Mouse (Mus musculus): Measurements from ENCODE around the gene Mxra7. TPM values are rescaled to one million over a fixed set of nuclear protein-coding genes. Genes with fewer than 3 reads are reported as not detected.
"Not testable (repeated sequence)": the region's sequence is repeated elsewhere in the genome, so short reads cannot be mapped to it uniquely, and the experiment has no call there.

Gene Mxra7
- polyA plus RNA-seq, 1 experiment from 2014 or later = 12.4 TPM

- H3K4me2 ChIP-seq (ENCODE audit: low read depth, severe bottlenecking) = peak overlapping the region; percentile 81
- WGBS = 64% methylated on average over 4 of the region's 4 CpGs
- no peak overlapping the region for H3K9ac ChIP-seq (ENCODE audit: low read length)
- no peak overlapping the region for H3K27ac ChIP-seq (replicated peaks; ENCODE audit: low read depth, low read length)
- DNase-seq (ENCODE audit: low spot score) (no peak), ATAC-seq (ENCODE audit: insufficient number of reproducible peaks, low FRiP score, low TSS enrichment, low read depth) (no peak)
- H3K9me3 ChIP-seq (ENCODE audit: control insufficient read depth, low read length) = no peaks in the 10 kb centered on the region
- no peaks in the 10 kb centered on the region for H3K27me3 ChIP-seq (ENCODE audit: control insufficient read depth, insufficient read depth, low read length)
- no peak overlapping the region for H3K4me3 ChIP-seq (ENCODE audit: low read depth, low read length)
- peaks cover 9% of the 10 kb centered on the region for H3K36me3 ChIP-seq (ENCODE audit: control insufficient read depth, insufficient read depth, low read length)
- peaks cover 8% of the 10 kb centered on the region; the same call in 1 of the 2 replicates for H3K4me1 ChIP-seq (ENCODE audit: control insufficient read depth, insufficient read depth, low read length)
Observed at GRCm38 (mm10) chr11:116850085-116850484, 22.2 kb upstream of the Mxra7 start.

- ATAC-seq (ENCODE audit: insufficient number of reproducible peaks, low FRiP score, low TSS enrichment, low read depth) (no peak), DNase-seq (ENCODE audit: low spot score) (no peak)
- Histone ChIP-seq H3K27ac (replicated peaks; ENCODE audit: low read depth, low read length) (no peak overlapping the region), H3K36me3 (ENCODE audit: control insufficient read depth, insufficient read depth, low read length) (peaks cover 9% of the 10 kb centered on the region), H3K9me3 (ENCODE audit: control insufficient read depth, low read length) (no peaks in the 10 kb centered on the region), H3K4me3 (ENCODE audit: low read depth, low read length) (no peak overlapping the region), H3K4me2 (ENCODE audit: low read depth, severe bottlenecking) (no peak overlapping the region), H3K27me3 (ENCODE audit: control insufficient read depth, insufficient read depth, low read length) (no peaks in the 10 kb centered on the region), H3K4me1 (ENCODE audit: control insufficient read depth, insufficient read depth, low read length) (peaks cover 6% of the 10 kb centered on the region; the same call in 1 of the 2 replicates), H3K9ac (ENCODE audit: low read length) (no peak overlapping the region)
Observed at GRCm38 (mm10) chr11:116849587-116849986, 21.7 kb upstream of the Mxra7 start.

GRCm38 (mm10) chr11:116848877-116849178 lies 21.0 kb upstream of the Mxra7 start:
- not testable (repeated sequence) for H3K9ac ChIP-seq (ENCODE audit: low read length); H3K27ac ChIP-seq (replicated peaks; ENCODE audit: low read depth, low read length); H3K27me3 ChIP-seq (ENCODE audit: control insufficient read depth, insufficient read depth, low read length); H3K4me3 ChIP-seq (ENCODE audit: low read depth, low read length); H3K4me2 ChIP-seq (ENCODE audit: low read depth, severe bottlenecking); ATAC-seq (ENCODE audit: insufficient number of reproducible peaks, low FRiP score, low TSS enrichment, low read depth); H3K9me3 ChIP-seq (ENCODE audit: control insufficient read depth, low read length); H3K4me1 ChIP-seq (ENCODE audit: control insufficient read depth, insufficient read depth, low read length); H3K36me3 ChIP-seq (ENCODE audit: control insufficient read depth, insufficient read depth, low read length); DNase-seq (ENCODE audit: low spot score)
- WGBS = 75% methylated on average over 2 of the region's 2 CpGs

DNA sequence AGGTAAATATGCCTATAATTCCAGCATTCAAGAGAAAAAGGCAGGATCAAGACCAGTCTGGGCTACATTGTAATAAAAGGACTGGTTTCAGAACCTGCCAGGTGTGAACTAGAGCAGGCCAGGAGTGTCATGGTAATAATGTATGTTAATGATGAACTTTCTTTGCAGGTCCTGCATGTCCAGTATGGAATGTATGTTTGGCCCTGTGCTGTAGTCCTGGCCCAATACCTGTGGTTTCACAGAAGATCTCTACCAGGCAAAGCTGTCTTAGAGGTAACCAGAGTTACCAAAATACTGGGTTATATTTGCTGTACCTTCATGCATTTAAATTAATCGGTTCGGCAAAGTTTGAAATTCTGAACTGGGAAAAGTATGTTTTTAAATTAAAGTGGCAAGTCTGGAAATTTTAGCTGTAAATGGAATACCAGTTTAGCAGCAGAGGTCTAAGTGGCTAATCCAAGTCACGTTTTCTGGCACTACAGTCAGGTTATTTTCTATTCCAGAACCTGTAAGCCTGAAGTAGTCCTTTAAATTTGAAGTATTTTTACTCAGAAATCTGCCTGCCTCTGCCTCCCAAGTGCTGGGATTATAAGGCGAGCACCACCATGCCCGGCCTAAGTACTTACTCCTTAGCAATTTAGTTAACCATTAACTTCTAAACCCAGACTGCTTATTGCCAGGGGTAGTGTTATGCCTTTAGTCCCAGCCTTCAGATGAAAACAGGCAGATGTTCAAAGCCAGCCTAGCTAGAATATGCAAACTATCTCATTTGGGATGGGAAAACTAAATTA lies 20.4 kb upstream of the Mxra7 start:
- H3K4me2 ChIP-seq (ENCODE audit: low read depth, severe bottlenecking) = no peak overlapping the region
- H3K27ac ChIP-seq (replicated peaks; ENCODE audit: low read depth, low read length) = no peak overlapping the region
- WGBS = 87% methylated on average over 5 of the region's 5 CpGs
- H3K9ac ChIP-seq (ENCODE audit: low read length) = no peak overlapping the region
- DNase-seq (ENCODE audit: low spot score) = no peak
- no peak for ATAC-seq (ENCODE audit: insufficient number of reproducible peaks, low FRiP score, low TSS enrichment, low read depth)
- H3K27me3 ChIP-seq (ENCODE audit: control insufficient read depth, insufficient read depth, low read length) = no peaks in the 10 kb centered on the region
- no peak overlapping the region for H3K4me3 ChIP-seq (ENCODE audit: low read depth, low read length)
- H3K36me3 ChIP-seq (ENCODE audit: control insufficient read depth, insufficient read depth, low read length) = peaks cover 9% of the 10 kb centered on the region
- peaks cover 3% of the 10 kb centered on the region; the same call in 1 of the 2 replicates for H3K4me1 ChIP-seq (ENCODE audit: control insufficient read depth, insufficient read depth, low read length)
- no peaks in the 10 kb centered on the region for H3K9me3 ChIP-seq (ENCODE audit: control insufficient read depth, low read length)

DNA sequence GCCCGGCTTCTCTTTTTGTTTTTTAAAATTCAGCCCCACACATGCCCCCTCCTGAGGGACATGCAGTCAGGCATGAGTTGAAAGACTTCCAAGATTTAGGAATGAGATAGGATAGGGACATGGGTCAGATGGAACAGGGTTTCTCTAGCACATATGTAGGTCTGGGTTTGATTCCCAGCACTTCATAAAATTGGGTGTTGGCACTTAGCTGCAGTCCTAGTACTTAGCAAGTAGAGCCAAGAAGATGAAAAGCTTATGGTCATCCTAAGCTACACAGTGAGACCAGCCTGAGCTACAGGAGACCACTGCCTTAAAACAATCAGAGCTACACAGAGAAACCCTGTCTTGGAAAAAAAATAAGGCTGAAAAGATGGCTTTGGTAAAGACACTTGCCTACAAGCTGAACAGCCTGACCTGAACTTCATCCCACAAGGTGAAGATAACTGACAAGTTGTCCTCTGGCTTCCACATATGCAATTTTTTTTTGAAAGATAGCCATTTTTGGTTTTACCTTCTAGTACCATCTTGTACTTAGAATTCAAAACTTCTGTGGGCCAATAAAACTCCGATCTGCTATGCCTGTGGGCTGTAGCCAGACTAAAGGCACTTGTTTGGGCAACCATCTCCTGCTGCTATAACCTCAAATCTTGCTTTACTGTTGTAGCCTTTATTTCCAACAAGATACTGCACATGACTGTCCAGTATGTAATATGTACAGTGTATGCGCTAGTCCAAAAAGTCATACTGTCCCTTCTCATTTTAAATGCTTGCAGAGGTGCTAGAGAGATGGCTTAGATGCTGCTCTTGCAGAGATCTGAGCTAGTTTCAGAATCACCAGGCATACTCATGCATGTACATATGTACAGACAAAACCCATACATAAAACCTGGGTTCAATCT lies 19.6 kb upstream of the Mxra7 start:
- 91% methylated on average over 3 of the region's 3 CpGs for WGBS
- DNase-seq (ENCODE audit: low spot score) = no peak
- H3K4me3 ChIP-seq (ENCODE audit: low read depth, low read length) = no peak overlapping the region
- H3K9ac ChIP-seq (ENCODE audit: low read length) = no peak overlapping the region
- no peaks in the 10 kb centered on the region for H3K9me3 ChIP-seq (ENCODE audit: control insufficient read depth, low read length)
- no peaks in the 10 kb centered on the region for H3K27me3 ChIP-seq (ENCODE audit: control insufficient read depth, insufficient read depth, low read length)
- H3K4me1 ChIP-seq (ENCODE audit: control insufficient read depth, insufficient read depth, low read length) = peaks cover 3% of the 10 kb centered on the region; the same call in 1 of the 2 replicates
- no peak overlapping the region for H3K27ac ChIP-seq (replicated peaks; ENCODE audit: low read depth, low read length)
- H3K36me3 ChIP-seq (ENCODE audit: control insufficient read depth, insufficient read depth, low read length) = peaks cover 9% of the 10 kb centered on the region
- H3K4me2 ChIP-seq (ENCODE audit: low read depth, severe bottlenecking) = no peak overlapping the region
- ATAC-seq (ENCODE audit: insufficient number of reproducible peaks, low FRiP score, low TSS enrichment, low read depth) = no peak

DNA sequence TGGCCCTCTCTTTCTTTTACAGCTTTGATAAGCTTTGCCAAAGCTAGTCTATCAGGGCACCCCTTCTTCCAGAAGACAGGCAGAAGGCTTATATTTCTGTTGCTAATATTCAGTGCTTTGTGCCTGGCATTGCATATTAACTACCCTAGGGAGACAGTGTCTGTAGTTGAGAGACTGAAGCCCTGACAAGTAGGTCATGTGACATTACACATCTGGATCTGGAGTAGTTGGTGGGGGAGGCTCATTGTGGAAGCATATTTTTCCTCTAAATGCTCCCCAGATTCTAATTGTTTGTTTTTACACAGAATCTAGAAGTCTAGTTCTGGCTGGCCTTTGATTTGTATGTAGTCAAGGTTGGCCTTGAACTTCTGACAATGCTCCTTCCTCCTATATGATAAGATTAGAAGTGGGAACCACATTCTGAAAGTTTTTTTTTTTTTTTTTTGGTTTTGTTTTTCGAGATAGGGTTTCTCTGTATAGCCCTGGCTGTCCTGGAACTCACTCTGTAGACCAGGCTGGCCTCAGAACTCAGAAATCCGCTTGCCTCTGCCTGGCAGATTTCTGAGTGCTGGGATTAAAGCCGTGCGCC lies 18.8 kb upstream of the Mxra7 start:
- Histone ChIP-seq H3K9me3 (ENCODE audit: control insufficient read depth, low read length) (no peaks in the 10 kb centered on the region), H3K9ac (ENCODE audit: low read length) (no peak overlapping the region), H3K27ac (replicated peaks; ENCODE audit: low read depth, low read length) (no peak overlapping the region), H3K27me3 (ENCODE audit: control insufficient read depth, insufficient read depth, low read length) (no peaks in the 10 kb centered on the region), H3K4me1 (ENCODE audit: control insufficient read depth, insufficient read depth, low read length) (peaks cover 8% of the 10 kb centered on the region), H3K4me3 (ENCODE audit: low read depth, low read length) (no peak overlapping the region), H3K4me2 (ENCODE audit: low read depth, severe bottlenecking) (no peak overlapping the region), H3K36me3 (ENCODE audit: control insufficient read depth, insufficient read depth, low read length) (peaks cover 9% of the 10 kb centered on the region)
- no peak for ATAC-seq (ENCODE audit: insufficient number of reproducible peaks, low FRiP score, low TSS enrichment, low read depth)
- no peak for DNase-seq (ENCODE audit: low spot score)
- WGBS = 83% methylated on average over 4 of the region's 4 CpGs

GRCm38 (mm10) chr11:116843261-116844233 lies 15.7 kb upstream of the Mxra7 start, which contains the start of the genes Mettl23 and Jmjd6:
Gene Mettl23 (plus strand): TSS chr11:116843278.
Gene Jmjd6 (minus strand): TSS chr11:116843449.
- peak; percentile 96 for ATAC-seq (ENCODE audit: insufficient number of reproducible peaks, low FRiP score, low TSS enrichment, low read depth)
- Histone ChIP-seq H3K4me3 (ENCODE audit: low read depth, low read length) (peak within 1 kb of the TSS; percentile 90), H3K4me1 (ENCODE audit: control insufficient read depth, insufficient read depth, low read length) (peaks cover 21% of the 10 kb centered on the region), H3K27me3 (ENCODE audit: control insufficient read depth, insufficient read depth, low read length) (no peaks in the 10 kb centered on the region), H3K4me2 (ENCODE audit: low read depth, severe bottlenecking) (peak within 1 kb of the TSS; percentile 74), H3K27ac (replicated peaks; ENCODE audit: low read depth, low read length) (peak within 1 kb of the TSS; percentile 92), H3K9me3 (ENCODE audit: control insufficient read depth, low read length) (no peaks in the 10 kb centered on the region), H3K36me3 (ENCODE audit: control insufficient read depth, insufficient read depth, low read length) (peaks cover 15% of the 10 kb centered on the region), H3K9ac (ENCODE audit: low read length) (peak within 1 kb of the TSS; percentile 85)
- WGBS = under 1% methylated on average over 72 of the region's 72 CpGs
- DNase-seq (ENCODE audit: low spot score) = peak; percentile 96

Measured in limb, embryonic 11.5 days (tissue).